Mouse (Mus musculus): ENCODE results near the gene Bcl2a1d.
"Not testable (repeated sequence)": the region's sequence is repeated elsewhere in the genome, so short reads cannot be mapped to it uniquely, and the experiment has no call there.

DNA sequence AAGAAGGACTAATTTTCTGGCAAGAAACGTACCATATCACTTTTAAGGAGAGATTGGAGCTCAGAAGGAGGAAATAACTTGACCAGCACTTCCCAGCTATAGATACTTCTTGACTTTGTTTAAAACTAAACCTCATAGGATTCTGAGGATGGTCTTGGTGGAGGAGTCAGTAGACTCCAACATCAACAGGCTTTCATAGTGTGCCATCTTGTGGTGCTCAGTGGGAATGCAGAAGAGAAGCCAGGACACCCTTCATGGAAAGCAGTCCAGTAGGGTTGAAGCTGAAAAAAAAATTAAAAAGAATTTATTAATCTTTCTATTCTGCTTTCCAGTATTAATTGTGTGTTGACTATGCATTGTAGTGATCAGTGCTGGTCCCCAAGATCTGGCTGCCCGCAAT lies 15.0 kb upstream of the Bcl2a1d start:
- peak; percentile 42 for TF ChIP-seq CTCF (IDR thresholded peaks at IDR 0.05)
- TF ChIP-seq POLR2A, EP300 (IDR thresholded peaks at IDR 0.05; ENCODE audit: insufficient read depth, low read depth, low read length): not testable (repeated sequence)

Data from heart, adult 2 months (tissue).